In genomic region chr9:109899774-109900173, GRCm38 (mm10) we compare ENCODE assay signal across 1 mouse cellular context.
TF ChIP-seq lines count a peak whose summit lies in the region.

No protein-coding gene starts in this region.

TF ChIP-seq in ES-E14, 5 proteins besides CTCF, POLR2A, EP300 and RAD21 (continued from another document):
- TF ChIP-seq HCFC1 (IDR thresholded peaks at IDR 0.05; ENCODE audit: borderline replicate concordance, insufficient read depth, low read length) (no peak), MAFK (IDR thresholded peaks at IDR 0.05; ENCODE audit: insufficient read depth, low read depth, low read length) (no peak), CHD2 (IDR thresholded peaks at IDR 0.05; ENCODE audit: low read depth, low read length) (no peak)
